Mouse (Mus musculus) right cerebral cortex, postnatal 36 days (tissue): ENCODE data around the gene Hnrnpl.
A peak's percentile ranks its signal among the peaks of the same experiment; 100 is the strongest.

Experiments used
- DNase-seq, 2 experiments: peaks; one replicate each; pipeline ENCODE4 v3.0.0; 2022; ENCODE audit warnings: low spot score in 2 of 2, mixed read lengths in 1 of 2

Hnrnpl gene

DNA sequence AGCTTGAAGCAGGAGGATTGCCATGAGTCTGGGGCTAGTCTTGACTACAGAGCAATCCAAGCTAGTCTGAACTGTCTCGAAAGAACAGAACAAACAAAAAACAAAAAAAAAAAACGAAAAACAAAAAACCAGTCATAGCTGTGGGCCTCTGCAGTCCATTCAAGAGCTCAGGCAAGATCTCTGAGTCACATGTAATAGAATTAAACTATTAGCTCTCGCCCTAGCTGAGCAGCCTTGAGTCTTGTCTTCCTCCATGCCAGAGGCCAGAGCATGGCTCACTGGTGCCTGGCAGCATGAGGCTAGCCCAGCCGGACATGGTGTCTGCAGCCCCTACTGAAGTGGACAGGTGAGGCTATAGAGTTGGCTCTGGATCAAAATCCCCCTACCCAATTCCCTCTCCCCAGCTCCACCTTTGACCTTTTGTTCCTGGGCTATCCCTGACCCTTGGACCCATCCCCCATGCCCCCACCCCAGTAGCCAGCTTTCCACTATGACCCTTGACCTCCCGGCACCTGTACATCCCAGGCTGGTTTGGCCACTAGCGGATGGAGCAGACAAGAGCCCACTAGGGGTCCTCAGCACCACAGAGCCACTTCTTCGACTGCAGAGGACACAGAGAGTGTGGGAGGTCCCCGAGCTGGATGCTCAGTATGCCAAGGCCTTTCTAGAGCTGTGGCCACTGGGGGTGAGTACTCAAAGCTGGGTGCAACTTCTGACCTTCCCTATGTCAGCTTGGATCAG lies 18.1 kb upstream of the Hnrnpl start:
- no peak for DNase-seq

DNA sequence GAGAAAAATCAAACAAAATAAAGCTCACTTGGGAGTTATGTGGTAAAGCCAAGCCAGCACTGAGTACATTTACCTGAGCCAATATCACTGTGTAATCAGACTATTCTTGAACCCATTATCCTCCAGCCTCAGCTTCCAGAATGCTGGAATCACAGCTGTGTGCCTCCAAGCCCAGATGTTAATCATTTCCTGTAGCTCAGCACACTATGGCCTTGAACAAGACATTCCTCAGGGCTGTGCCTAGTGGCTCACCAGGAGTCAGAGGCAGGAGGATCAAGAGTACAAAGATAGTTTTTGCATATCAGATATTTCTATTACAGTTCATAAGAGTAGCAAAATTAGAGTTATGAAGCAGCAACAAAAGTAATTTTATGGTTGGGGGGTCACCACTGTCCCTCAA lies 16.6 kb upstream of the Hnrnpl start:
- no peak for DNase-seq

DNA sequence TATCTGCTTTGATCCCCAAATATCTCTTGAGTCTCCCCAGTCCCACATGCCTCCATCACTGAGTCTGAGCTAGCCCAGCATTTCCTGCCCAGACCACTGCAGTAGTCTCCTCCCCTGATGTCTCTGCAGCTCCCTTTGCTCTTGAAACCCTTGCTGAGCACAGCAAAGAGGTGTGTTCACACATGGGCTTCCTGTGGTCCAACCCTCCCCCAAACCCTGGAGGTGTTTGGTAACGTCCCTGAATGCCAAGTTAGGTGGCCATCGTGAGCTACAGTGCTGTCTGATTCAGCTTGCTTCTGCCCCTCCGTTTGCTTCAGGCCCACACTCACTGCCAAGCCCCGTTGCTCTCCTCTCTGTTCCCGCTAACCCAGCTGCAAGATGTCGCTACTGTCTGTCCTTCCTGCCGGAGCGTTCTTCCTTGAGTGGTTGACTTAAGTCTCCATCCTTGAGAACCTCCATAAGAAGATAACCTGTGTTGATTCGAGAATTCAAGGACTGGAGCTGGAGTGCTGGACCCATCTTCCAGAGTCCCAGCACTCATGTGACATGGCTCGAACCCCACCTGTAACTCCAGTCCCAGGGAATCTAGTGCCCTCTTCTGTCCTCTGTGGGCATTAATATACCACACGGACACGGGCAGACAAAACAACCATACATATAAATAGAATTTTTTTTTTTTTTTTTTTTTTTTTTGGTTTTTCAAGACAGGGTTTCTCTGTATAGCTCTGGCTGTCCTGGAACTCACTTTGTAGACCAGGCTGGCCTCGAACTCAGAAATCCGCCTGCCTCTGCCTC lies 15.8 kb upstream of the Hnrnpl start:
- DNase-seq, result no peak

DNA sequence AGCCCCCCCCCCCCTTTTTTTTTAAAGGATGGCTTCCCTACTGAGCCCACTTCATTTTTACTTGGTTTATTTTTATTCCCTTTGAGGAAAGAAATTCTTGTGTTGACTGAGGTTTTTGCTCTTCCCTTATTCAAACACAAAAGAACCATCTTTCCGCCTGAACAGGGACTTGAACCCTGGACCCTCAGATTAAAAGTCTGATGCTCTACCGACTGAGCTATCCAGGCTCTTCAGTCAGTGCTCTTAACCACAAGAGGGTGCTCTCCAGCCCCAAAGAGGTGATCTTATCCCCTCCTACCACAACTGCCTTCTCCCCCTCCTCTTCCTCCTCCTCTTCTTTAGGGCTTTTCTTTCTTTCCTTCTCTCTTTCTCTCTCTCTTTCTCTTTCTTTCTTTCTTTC lies 14.5 kb upstream of the Hnrnpl start:
- no peak for DNase-seq

DNA sequence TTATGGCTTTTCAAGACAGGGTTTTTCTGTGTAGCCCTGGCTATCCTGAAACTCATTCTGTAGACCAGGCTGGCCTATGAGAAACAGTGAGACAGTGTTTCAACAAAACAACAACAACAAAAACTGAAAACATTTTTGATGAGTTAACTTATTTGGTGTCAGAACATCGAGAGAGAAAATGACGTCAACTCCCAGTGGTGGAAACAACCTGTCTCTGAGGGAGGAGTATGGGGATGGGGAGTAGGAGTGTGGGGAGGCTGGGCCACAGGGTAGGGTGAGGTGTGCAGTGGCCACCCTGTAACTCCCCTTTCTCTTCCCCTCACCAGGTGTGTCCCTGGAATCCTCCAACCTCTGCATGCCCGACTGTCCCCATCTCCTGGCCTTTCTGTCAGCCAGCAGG lies 13.8 kb upstream of the Hnrnpl start:
- DNase-seq, result no peak

DNA sequence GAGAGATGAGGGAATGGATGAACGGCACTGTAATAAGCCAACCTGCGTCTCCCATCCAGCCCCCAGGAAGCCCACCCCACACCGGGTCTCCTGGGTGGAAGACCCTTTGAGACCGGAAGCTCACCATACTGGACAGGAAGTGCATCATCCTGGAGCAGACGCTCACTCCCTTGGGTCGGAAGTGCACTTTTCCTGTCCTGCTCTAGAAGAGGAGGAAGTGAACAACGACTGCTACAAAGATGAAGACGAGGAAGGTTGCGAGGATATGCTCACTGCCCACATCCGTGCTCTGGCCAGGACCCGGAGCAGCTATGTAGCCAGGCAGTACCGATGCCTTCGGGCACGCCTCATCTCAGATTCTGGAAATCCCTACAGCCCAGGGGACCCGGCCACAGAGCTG lies 12.5 kb upstream of the Hnrnpl start:
- no peak for DNase-seq

DNA sequence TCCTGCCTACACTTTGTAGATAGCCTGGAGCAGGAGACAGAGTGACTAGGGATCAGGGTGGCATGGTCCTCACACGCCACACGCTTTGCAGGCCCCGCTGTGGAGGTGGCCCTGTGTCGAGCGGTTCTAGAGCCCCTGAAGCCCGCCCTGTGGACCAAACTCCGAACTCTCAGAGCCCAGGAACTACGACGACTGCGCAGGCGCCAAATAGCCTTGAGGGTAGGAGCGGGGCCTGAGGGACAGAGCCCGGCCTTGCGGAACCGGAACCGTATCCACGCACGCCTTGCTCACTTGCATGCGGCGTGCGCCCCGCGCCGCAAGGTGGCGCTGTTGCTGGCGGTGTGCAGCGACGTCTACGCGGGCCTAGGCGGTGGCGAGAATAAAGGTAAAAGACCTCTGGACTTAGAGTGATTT lies 11.8 kb upstream of the Hnrnpl start:
- DNase-seq, result peak in 1 of 2 experiments; percentile 37

DNA sequence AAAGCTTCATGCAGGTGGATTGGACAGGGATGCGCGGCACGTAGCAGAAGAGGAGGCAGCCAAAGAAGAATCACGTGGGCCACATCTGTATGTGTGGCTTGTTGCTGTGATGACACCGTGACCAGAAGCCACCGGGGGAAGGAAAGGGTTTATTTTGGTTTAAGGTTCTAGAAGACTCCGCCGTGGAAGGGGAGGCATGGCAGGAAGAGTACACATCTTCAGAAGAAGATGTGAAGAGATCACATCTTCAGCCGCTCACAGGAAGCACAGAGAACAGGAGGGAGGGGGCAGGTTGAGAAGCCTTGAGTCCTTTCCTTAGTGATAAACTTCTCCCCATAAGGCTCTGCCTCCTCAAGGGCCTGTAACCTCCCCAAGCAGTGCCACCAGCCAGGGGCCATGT lies 8.3 kb upstream of the Hnrnpl start:
- no peak for DNase-seq

DNA sequence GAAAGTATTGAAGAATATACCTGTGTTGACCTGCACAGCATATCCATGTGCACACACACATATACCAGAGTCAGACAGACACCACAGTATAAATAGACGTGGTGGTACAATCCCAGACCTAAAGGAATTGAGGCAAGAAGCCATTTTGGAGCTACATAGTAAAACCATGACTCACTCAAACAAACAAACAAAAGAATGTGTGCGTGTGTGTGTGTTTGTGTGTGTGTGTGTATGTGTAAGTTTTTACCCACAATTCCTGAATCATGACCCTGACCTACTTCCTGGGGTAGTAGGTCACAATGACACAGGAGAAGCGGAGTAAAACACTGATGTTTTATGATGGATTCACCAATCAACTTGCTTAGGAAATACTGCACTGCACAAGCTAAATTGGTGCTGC lies 6.9 kb upstream of the Hnrnpl start:
- no peak for DNase-seq

DNA sequence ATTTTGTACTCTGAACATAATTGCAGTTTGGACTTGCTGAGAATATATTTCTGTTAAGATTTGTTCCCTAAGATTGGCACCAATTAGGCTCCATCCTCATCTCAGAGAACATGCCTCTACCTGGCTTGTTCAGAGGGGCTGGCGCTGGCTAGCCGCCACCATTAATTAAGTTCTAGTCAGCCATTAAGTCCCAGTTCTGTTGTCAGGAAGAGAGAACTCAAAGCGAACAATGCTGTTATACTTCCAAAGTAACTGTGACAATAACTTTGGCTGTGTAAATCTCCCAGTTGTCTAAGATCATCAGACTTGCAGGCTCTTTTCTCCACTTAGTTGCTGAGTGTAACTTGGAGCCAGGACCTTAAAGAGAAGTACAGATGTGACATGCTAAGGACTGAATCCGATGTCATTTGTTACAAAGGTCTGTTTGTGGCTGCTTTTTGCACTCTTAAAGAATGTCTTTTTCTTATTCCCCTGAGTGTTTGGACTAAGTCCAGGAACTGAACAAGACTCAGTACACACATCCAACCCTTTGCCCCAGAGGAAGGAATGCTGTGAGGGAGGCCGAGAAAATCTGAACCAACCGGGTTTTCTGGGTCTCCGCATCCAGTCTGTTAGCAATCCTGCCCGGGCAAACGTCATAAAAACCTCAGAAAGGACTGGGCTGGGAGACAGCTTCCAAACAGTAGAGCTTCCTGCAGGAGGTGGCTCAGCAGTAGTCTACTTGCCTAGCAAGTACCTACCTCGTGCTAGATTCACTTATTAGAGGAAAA lies 6.3 kb upstream of the Hnrnpl start:
- DNase-seq, result no peak

DNA sequence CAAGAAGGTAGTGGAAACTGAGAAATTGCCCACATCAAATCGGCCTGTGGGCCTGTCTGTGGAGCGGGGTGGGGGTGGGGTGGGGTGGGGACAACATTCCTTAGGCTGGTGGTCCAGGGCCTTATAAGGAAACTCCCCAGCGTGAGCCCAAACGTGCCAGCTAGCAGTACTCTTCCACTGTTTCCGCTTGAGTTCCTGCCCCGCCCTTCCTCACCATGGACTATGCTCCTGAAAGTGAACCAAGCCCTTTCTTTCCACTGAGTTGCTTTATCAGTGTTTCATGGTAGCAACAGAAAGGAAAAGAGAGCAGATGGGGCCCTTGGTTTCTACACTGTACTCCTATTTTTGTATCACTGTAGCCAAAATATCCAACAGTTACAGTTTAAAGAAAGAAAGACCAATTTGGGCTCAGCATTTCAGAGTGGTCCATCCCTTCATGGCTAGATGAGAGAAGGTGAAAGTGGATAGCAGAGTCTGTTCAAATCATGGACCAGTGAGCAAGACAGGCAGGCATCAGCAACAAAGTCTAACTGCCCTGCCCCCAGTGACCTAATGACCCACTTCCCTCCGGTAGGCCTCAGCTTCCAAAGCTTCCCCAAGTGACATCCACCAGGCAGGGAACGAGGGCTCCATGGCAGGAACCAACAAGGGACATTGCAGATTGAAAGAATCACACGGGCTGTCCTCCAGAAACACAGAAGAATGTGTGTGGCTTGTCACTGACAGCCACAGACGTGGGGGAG lies 5.3 kb upstream of the Hnrnpl start:
- DNase-seq, result no peak

DNA sequence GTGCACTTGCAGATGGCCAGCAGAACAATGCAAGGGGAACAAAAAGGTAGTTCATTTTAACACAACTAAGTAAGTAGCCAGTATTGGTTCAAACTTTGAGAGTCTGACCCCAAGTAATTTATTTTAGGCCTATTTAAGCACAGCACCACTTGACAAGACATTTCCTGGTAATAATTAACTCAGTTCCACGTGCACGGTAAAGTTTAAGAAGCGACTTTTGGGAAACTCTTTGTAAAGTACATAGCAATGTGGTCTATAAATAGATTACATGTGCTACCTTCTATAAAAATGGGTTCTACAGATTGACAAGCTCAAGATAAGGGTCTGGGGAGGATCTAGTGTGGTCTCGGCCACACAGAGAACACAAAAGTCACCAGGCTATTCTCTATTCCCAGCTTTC lies 4.6 kb upstream of the Hnrnpl start:
- DNase-seq, result no peak

DNA sequence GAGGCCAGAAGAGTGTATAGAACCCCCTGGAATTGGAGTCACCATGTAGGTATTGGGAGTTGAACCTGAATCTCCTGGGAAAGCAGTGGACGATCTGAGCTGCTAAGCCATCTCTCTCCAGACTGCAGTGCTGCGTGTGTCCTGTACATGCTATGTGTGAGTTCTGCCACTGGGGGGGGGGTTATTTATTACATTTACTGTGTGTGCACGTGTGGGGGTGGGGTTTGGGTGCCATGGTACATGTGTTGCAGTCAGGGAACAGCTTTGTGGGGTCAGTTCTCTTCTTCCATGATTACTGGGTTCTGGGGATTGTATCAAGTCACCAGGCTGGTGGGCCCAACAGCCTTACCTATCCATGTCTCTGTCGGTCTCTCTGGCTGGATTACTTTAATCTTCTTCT lies 1.5 kb upstream of the Hnrnpl start:
- no peak for DNase-seq

DNA sequence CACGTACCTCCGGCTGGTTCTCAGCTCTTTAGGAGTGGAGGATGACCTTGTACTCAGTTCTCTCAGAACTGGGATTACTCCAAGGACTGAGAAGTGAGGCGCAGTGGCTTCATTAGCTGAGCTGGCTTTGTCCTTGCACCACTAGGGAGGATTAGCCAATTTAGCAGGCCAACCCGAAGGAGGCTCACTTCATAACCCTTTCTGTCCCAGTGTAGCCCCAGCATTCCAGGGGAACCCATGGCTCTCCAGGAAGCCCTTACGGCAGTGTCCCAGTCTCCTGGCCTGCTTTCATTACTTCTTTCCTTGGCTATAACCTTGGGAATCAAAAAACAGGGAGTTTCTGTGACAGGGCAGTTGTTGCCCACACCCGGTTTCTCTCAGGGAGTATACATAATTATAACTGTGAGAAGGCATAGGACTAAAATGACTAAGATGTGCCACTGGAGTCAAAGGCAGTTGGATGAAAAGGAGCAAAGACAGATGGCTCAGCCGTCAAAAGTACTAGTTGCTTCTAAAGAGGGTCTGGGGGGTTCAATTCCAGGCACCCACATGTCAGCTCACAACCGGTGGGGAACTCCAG lies 610 bp upstream of the Hnrnpl start:
- no peak for DNase-seq

DNA sequence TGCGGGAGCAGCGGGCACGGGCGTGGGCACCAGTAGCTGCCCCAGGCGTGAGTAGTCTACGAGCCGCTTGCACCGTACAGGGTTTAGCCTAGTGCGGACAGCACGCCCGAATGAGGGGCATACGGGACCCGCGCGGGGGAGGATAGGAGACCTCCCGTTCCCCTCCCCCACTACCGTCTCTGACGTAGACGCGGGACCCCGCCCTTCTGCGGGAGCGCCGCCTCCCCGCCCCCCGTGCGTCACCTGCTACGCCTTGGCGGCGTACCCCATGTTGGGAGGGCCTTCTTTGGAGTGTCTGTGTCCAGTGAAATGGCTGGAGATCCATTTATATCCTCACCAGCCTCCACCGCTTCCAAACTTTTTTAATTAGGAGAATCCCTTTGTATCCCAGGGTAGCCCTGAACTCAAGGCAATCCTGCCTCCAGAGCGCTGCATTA lies 634 bp downstream of the Hnrnpl start:
- DNase-seq, result peak; percentile 92 to 93

DNA sequence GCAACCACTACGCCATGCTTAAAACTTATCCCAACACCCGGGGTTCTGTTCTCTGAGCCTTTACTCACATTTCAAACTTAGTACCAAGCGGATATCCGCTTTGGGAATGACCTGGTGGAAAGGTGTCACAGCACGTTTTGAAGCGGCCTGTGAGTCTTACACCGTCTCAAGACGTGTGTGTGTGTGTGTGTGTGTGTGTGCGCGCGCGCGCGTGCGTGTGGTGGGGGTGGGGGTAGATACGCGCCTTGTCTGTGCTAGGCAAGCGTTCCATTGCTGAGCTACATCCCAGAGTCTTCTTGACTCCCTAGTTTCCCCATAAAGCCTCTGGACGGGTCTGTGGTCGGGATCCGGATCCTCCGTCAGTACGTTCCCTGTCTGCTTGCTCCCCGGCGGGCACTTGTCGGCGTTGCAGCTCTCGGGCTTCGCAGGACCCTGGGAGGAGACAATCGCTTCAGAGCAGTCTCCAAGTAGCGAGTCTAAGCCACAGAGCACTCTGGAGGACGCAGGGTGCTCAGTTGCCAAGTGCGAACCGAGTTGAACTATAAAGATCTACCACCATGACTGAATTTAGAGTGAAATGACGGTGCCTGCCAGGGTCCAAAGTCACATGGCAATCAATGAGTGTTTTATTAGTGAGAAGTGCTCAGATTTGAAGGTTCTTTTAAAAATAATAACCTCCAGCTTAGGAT lies 1.2 kb downstream of the Hnrnpl start:
- DNase-seq, result peak; percentile 47 to 52

DNA sequence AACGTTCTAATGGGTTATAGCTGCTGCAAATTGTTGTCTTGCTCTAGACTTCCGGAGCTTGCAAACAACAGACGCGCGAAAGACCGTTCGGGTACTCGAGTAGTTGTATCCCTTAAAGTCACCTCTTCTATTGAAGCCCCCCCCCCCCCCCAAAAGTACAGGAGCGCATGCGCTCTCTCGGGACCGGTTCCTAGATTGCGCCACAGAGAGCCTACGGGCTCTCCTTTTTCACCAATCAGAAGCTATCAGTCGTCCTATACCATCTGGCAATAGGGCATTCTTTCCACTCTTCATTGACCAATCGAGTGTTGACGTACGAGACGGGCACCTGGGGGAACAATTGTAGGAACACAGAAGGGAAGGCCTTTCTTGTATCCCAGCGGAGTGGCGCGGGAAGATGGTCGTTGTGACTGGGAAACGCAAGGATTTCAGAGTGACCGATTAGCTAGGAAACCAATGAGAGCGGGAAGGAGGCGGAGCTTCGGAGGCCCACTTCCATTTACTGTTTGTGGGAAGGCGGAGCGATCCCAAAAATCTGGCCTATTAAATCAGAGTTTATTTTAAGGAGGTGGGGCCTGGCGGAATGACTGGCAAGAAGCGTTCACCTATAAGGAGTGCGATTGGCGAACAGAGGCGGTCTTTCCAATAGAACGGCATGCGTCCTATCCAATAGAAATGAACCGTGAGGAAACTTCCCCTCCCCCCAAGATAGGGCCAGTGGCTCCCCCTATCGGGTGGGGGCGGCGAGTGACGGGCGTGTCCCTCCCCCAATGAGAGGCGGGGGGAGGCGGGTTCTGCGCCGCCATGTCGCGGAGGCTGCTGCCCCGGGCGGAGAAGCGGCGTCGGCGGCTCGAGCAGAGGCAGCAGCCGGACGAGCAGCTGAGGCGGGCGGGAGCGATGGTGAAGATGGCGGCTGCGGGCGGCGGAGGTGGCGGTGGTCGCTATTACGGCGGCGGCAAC lies 2.0 kb downstream of the Hnrnpl start:
- peak; percentile 98 to 99 for DNase-seq

DNA sequence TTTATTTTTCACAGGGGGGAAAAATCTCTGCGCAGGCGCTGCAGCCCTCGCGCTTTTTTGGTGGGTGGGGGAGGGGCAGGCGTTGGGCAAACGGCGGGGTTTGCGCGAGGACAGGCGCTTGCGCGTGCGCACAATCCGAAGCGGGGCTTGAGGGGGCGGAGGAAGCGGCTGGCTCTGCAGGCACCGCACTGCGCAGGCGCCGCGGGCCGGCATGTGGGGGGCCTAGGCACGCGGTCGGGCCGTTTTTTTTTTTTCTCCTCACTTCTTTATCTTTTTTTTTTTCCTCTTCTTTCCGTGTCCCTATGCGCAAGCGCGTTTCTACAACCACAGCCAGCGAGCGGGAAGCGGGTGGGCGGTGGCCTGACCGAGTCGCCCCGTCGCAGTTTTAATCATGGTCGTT lies 2.9 kb downstream of the Hnrnpl start:
- peak; percentile 80 to 85 for DNase-seq

DNA sequence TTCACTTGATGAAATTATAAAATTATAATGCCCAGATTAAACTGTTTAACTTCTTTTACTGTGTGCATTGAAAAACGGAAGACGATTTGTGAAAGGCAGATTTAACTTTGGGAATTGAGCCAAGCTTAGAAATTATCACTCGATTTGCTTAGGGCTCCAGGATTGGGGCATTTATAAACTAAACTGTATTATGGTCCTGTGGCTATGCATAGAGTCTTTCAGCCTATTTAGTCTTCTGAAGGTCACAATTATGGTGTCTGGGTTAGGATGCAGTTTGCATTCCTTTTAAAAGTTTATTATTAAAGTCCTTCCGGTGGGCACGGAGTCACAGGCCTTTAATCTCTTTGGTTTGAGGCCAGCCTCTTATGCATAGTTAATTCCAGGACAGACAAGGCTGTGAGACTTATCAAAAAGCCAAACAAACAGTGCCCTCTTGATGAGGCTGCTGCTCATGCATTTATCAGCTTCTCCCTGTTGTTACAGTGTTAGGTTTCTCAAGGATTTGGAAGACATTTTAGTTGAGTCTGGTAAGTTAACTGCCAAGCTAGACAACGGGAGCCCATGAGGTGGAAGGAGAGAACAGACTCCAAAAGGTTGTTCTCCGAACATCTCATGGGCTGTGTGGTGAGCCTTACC lies 3.4 kb downstream of the Hnrnpl start:
- no peak for DNase-seq
